Mouse (Mus musculus) embryonic facial prominence, embryonic 12.5 days (tissue): ENCODE measurements around the gene Arl8a. TPM values are rescaled to one million over a fixed set of nuclear protein-coding genes. Genes with fewer than 3 reads are reported as not detected.
"Not testable (repeated sequence)": the region's sequence is repeated elsewhere in the genome, so short reads cannot be mapped to it uniquely, and the experiment has no call there.

Experiments used
- ATAC-seq: fragments of 200-750 bp; cut with Nextera tagmentation; 2 replicates; pipeline ENCODE4 v1.8.0; 2017; ENCODE audit not compliant: insufficient number of reproducible peaks, insufficient read depth, low FRiP score, low TSS enrichment
- H3K27ac ChIP-seq: fragments of 300-500 bp; sonication (generic); 2 replicates; pipeline ENCODE4 v1.5.1; 2016; ENCODE audit warnings: mild to moderate bottlenecking
- H3K27me3 ChIP-seq: fragments of 300-500 bp; sonication (generic); 2 replicates; pipeline ENCODE4 v1.6.1; 2016; ENCODE audit warnings: mild to moderate bottlenecking, moderate library complexity
- H3K36me3 ChIP-seq: fragments of 300-500 bp; sonication (generic); 2 replicates; pipeline ENCODE4 v1.6.1; 2016; ENCODE audit warnings: mild to moderate bottlenecking
- H3K4me1 ChIP-seq: fragments of 300-500 bp; sonication (generic); 2 replicates; pipeline ENCODE4 v1.6.1; 2016
- H3K4me2 ChIP-seq: fragments of 300-500 bp; sonication (generic); replicated peaks from 2 replicates; pipeline ENCODE4 v1.6.1; 2016; ENCODE audit warnings: mild to moderate bottlenecking, moderate library complexity
- H3K4me3 ChIP-seq: fragments of 300-500 bp; sonication (generic); 2 replicates; pipeline ENCODE4 v1.5.1; 2016; ENCODE audit warnings: mild to moderate bottlenecking
- H3K9ac ChIP-seq: fragments of 300-500 bp; sonication (generic); 2 replicates; pipeline ENCODE4 v1.6.1; 2016; ENCODE audit warnings: mild to moderate bottlenecking, moderate library complexity
- H3K9me3 ChIP-seq: fragments of 300-500 bp; sonication (generic); 2 replicates; pipeline ENCODE4 v1.6.1; 2016; ENCODE audit warnings: mild to moderate bottlenecking, moderate library complexity
- WGBS: fragments of 180-500 bp; shearing (Covaris S2); methylation state at CpG from one replicate; pipeline ENCODE4 v1.1.7; 2016; 5-methylcytosine and 5-hydroxymethylcytosine counted together
- polyA plus RNA-seq: library from polyadenylated mRNA; unstranded; fragments of >200 nt; fragmentation: Nextera tagmentation; extraction: Ambion mirVana; gene quantifications from 2 replicates; pipeline ENCODE4 v1.2.1, GENCODE M21; 2016

The Arl8a gene
- 78.6 and 81.2 TPM in 2 replicates for polyA plus RNA-seq

DNA sequence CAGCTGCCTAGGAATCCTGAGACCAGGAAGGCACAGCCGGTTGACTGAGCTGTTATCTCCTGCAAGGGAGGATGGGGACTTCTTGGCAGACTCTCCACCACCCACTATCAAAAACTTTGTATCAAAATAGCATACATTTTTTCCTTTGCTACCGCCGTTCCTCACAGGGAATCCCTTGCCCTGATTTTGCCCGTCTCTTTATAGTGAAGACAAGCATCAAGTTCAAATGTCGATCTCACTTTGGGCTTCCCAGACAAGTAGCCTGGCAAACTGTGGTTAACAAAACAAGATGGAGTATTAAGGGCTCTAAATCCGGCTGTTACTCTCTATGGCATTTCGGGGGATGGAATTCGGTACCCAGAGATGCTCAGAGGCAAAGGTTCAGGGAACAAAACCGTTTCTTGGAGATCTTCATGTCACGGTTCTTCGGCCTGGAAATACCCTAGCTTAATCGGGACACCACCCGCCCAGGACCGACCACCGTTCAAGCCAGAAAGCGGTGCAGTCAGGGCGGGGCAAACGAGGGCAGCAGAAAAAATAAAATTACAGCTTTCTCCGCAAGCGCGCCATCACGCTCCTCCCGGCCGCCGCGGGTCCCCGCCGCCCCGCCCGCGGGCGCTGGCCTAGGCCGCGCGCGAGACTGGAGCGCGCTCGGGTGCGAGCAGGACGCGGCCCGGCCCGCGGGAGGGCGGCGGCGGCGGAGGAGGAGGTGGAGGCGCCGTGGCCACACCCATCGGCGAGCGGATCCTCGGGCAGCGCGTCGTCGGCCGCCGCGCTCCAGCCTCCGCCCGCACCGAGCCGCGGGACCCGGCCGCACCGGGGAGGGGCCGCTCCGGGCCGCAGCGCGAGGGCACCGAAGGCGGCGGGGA lies at the start of gene Arl8a:
Gene Arl8a, plus strand, starts transcription at position 748 of the 869 bp plus-strand sequence.
- H3K4me1 ChIP-seq: peaks cover 22% of the 10 kb centered on the region
- peaks cover 8% of the 10 kb centered on the region; the same call in 1 of the 2 replicates for H3K27me3 ChIP-seq
- H3K27ac ChIP-seq: peak within 1 kb of the TSS; percentile 92
- peak within 1 kb of the TSS; percentile 85 for H3K4me2 ChIP-seq
- peak within 1 kb of the TSS; percentile 96 for H3K9ac ChIP-seq
- H3K36me3 ChIP-seq: no peaks in the 10 kb centered on the region
- WGBS: under 1% methylated on average over 78 of the region's 78 CpGs
- no peaks in the 10 kb centered on the region for H3K9me3 ChIP-seq
- peak within 1 kb of the TSS; percentile 97 for H3K4me3 ChIP-seq
- peak; percentile 71 for ATAC-seq

DNA sequence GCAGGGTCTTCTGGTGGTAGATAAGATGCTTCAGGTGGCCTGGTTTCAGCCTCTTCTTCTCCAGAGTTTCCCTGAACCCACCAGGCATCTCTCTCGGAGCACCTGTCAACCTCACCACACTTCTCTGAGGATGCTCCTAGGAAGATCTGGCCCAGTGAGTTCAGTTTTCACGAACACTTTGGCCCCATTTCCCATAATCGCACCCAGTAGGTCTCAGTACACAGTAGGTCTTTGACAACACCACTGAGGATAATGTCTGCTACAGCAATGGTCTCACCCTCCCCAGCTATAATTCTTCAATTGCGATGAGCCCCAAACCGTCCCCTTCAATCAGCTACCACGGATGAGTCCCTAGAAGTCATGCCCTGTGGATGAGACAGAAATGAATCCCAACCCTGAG lies 49.2 kb upstream of the Arl8a start:
- no peak overlapping the region for H3K27ac ChIP-seq
- H3K36me3 ChIP-seq: no peaks in the 10 kb centered on the region
- no peak overlapping the region for H3K4me2 ChIP-seq
- peaks cover 19% of the 10 kb centered on the region for H3K27me3 ChIP-seq
- ATAC-seq: no peak
- H3K4me3 ChIP-seq: no peak overlapping the region
- H3K9me3 ChIP-seq: no peaks in the 10 kb centered on the region
- H3K9ac ChIP-seq: no peak overlapping the region
- peaks cover 23% of the 10 kb centered on the region for H3K4me1 ChIP-seq
- 90% methylated on average over 6 of the region's 6 CpGs for WGBS

DNA sequence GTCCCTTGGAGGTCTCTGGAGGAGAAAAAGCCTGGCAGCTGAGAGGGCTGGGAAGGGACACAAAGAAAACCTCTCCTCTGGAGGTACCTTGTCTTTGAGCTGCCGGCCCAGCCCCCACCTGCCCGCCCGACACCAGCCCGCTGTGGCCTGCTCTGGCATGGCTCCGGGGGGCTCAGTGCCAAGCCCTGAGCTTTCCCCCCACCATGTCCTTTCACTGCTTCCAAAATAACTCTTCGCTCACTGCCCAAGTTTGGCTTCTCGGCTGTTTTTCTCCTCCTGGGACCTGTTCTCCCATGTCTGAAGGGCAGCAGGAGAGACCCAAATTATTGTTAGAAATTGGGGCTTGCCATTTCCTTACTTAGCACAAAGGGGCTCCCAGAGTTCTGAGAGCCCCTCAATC lies 48.2 kb upstream of the Arl8a start:
- ATAC-seq: no peak
- H3K9me3 ChIP-seq: no peaks in the 10 kb centered on the region
- peaks cover 23% of the 10 kb centered on the region for H3K4me1 ChIP-seq
- no peak overlapping the region for H3K4me2 ChIP-seq
- no peaks in the 10 kb centered on the region for H3K36me3 ChIP-seq
- H3K4me3 ChIP-seq: no peak overlapping the region
- 77% methylated on average over 7 of the region's 7 CpGs for WGBS
- no peak overlapping the region for H3K27ac ChIP-seq
- peaks cover 26% of the 10 kb centered on the region for H3K27me3 ChIP-seq
- H3K9ac ChIP-seq: no peak overlapping the region

DNA sequence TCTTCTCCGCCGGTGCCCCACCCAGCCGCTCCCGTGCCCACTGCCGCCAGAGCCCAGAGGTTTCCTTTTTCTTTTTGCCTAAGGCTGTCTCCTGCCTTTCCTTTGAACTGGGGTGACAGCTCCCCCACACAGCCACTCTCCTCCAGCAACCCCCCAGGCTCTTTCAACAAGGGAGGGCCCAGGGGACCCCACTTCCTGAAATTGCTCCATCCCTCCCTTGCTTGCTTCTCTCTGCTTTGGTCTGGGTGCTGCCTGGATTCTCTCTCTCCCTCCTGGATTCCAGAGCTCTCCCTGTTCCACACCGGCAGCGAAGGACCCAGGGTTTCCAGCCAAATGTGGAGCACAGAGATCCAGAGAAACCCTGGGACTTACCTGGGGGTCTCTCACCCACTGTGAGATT lies 46.2 kb upstream of the Arl8a start:
- Histone ChIP-seq H3K9ac (0 out of 2 replicates have a peak overlapping the region, but pooled peaks have one; percentile 30), H3K27ac (no peak overlapping the region), H3K4me3 (no peak overlapping the region), H3K36me3 (no peaks in the 10 kb centered on the region), H3K4me1 (peaks cover 23% of the 10 kb centered on the region), H3K27me3 (peaks cover 46% of the 10 kb centered on the region), H3K9me3 (no peaks in the 10 kb centered on the region), H3K4me2 (no peak overlapping the region)
- 49% methylated on average over 7 of the region's 7 CpGs for WGBS
- no peak for ATAC-seq

DNA sequence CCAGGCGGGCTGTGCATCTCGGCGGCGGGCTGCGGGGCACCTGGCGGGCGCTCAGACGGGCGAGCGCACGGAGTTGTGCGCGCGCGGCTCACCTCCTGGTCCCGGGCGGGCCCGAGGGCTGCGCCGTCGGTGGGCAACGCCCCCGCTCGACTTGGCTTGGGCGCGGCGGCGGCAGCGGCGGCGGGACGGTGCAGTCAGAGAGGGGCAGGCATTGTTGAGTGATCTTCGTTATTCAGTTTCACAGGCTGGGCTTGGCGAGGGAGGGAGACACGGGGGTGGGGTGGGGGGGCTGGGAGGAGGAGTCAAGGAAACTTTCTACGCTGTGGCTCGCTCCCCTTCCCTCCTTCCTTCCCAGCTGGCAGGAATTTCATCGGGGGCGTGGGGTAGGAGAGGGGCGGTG lies 41.5 kb upstream of the Arl8a start, which contains the start of gene Lgr6:
Gene Lgr6, minus strand, starts transcription at position 153 of the 400 bp plus-strand sequence.
- Histone ChIP-seq H3K27me3 (peaks cover 54% of the 10 kb centered on the region), H3K9me3 (no peaks in the 10 kb centered on the region), H3K36me3 (no peaks in the 10 kb centered on the region), H3K4me1 (peaks cover 12% of the 10 kb centered on the region; the same call in 1 of the 2 replicates), H3K27ac (no peak within 1 kb of the TSS), H3K4me3 (peak within 1 kb of the TSS; percentile 46), H3K9ac (peak within 1 kb of the TSS; percentile 45; the same call in 1 of the 2 replicates), H3K4me2 (peak within 1 kb of the TSS; percentile 75)
- no peak for ATAC-seq
- 0% methylated on average over 40 of the region's 40 CpGs for WGBS

DNA sequence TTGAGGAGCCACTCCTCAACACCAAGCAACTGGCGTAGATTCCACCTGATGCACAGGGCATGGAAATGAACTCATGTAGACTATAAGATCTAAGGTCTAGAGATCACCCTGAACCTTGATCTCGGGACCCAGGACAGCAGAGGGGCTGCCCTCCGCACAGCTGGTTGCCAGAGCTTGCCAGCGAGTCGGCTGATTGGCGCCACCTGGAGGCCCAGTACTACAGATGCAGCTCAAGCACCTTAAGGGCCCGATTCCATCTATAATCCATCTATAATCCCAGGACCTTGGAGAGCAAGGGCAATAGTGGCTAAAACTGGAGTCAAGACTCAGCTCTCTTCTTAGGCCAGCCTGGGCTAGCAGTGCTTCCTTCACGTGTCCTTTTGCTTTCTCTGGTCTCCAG lies 40.7 kb upstream of the Arl8a start:
- no peak for ATAC-seq
- no peak overlapping the region for H3K9ac ChIP-seq
- H3K4me2 ChIP-seq: peak overlapping the region; percentile 75; the same call in 1 of the 2 replicates
- peaks cover 46% of the 10 kb centered on the region for H3K27me3 ChIP-seq
- H3K4me1 ChIP-seq: 0 out of 2 replicates have a peak, but pooled peaks cover 7% of the 10 kb centered on the region
- no peaks in the 10 kb centered on the region for H3K9me3 ChIP-seq
- 2% methylated on average over 8 of the region's 8 CpGs for WGBS
- H3K27ac ChIP-seq: no peak overlapping the region
- no peak overlapping the region for H3K4me3 ChIP-seq
- no peaks in the 10 kb centered on the region for H3K36me3 ChIP-seq

DNA sequence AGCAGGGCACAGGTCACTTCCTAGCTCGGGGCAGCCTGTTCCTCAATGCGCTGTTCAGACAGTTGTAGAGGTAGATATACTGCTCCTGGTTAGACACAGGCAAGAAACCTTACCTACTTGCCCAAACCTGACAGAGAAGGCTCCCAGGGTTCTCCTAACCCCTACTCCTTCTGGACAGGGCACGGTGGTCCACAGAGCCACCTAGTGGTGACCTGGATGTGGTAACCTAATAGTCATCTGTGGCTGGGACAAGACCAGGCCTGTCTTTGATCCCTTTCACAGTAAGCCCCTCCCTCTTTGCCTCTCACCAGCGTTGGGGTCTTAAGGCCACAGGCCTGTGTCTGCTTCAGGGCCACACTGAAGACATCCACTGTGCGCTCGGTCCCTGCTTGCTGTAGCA lies 38.0 kb upstream of the Arl8a start:
- Histone ChIP-seq H3K4me1 (0 out of 2 replicates have a peak, but pooled peaks cover 7% of the 10 kb centered on the region), H3K4me3 (no peak overlapping the region), H3K9ac (no peak overlapping the region), H3K9me3 (no peaks in the 10 kb centered on the region), H3K27ac (no peak overlapping the region), H3K4me2 (no peak overlapping the region), H3K36me3 (no peaks in the 10 kb centered on the region), H3K27me3 (peaks cover 27% of the 10 kb centered on the region)
- 26% methylated on average over 6 of the region's 6 CpGs for WGBS
- no peak for ATAC-seq

DNA sequence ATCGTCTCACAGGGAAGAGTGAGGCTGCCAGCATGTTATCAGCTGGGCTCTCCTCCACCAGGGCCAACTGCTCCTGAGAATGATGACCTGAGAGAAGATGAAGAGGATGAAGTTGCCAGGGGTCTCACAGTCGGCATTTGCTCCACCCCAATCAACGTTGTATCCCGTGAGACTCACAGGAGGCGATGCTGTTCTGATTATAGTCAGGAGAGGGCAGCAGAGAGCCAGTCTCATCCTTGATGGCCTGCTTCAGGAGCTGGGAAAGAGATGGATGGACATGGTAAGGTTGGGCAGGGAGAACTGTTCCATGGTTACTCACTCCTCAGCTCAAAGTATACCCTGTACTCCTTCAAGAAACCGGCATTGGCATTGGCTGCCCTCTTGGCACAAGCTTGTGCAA lies 36.5 kb upstream of the Arl8a start:
- Histone ChIP-seq H3K9ac (no peak overlapping the region), H3K4me3 (no peak overlapping the region), H3K36me3 (no peaks in the 10 kb centered on the region), H3K27ac (no peak overlapping the region), H3K9me3 (no peaks in the 10 kb centered on the region), H3K4me2 (no peak overlapping the region), H3K4me1 (0 out of 2 replicates have a peak, but pooled peaks cover 7% of the 10 kb centered on the region), H3K27me3 (peaks cover 13% of the 10 kb centered on the region)
- no peak for ATAC-seq
- WGBS: 18% methylated on average over 6 of the region's 6 CpGs

DNA sequence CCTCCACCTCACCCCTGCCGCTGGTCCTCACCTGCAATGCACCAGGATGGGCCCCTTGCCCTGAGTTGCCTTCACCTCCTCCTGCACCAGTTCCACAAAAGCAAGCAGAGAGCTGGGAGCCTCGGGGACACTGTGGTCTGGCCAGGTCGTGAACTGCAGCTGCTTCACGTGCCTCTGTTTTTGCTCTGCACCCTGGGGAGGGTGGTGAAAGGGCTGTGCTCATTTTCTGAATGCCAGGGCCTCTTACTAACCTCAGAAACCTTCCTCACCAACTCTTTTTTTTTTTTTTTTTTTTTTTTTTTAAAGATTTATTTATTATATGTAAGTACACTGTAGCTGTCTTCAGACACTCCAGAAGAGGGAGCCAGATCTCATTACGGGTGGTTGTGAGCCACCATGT lies 35.4 kb upstream of the Arl8a start:
- not testable (repeated sequence) for H3K36me3 ChIP-seq, H3K9ac ChIP-seq, ATAC-seq, H3K27me3 ChIP-seq, H3K4me2 ChIP-seq, H3K9me3 ChIP-seq, H3K4me3 ChIP-seq, H3K4me1 ChIP-seq, H3K27ac ChIP-seq
- 67% methylated on average over 5 of the region's 5 CpGs for WGBS

DNA sequence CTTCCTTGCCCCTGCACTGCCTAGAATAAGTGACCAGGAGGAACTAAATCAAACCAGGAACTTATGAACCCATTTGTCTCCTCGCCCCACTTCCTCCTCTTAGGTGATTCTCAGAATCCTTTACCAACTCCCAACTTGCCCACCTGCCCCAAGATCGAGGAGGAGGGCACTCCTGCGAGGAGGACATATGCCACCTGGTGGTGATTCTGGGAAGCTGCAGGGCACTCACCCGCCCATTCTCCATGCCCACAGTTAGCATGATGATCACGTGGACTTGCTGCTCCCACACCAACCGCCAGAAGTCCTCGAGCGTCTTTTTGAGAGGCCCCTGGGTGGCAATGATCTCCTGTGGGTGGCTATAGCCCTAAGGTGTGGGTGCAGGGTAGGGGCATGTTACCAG lies 34.0 kb upstream of the Arl8a start:
- no peaks in the 10 kb centered on the region for H3K9me3 ChIP-seq
- H3K27ac ChIP-seq: no peak overlapping the region
- H3K27me3 ChIP-seq: no peaks in the 10 kb centered on the region
- H3K36me3 ChIP-seq: no peaks in the 10 kb centered on the region
- ATAC-seq: no peak
- 15% methylated on average over 8 of the region's 8 CpGs for WGBS
- H3K9ac ChIP-seq: no peak overlapping the region
- no peak overlapping the region for H3K4me2 ChIP-seq
- H3K4me3 ChIP-seq: no peak overlapping the region
- no peaks in the 10 kb centered on the region for H3K4me1 ChIP-seq

DNA sequence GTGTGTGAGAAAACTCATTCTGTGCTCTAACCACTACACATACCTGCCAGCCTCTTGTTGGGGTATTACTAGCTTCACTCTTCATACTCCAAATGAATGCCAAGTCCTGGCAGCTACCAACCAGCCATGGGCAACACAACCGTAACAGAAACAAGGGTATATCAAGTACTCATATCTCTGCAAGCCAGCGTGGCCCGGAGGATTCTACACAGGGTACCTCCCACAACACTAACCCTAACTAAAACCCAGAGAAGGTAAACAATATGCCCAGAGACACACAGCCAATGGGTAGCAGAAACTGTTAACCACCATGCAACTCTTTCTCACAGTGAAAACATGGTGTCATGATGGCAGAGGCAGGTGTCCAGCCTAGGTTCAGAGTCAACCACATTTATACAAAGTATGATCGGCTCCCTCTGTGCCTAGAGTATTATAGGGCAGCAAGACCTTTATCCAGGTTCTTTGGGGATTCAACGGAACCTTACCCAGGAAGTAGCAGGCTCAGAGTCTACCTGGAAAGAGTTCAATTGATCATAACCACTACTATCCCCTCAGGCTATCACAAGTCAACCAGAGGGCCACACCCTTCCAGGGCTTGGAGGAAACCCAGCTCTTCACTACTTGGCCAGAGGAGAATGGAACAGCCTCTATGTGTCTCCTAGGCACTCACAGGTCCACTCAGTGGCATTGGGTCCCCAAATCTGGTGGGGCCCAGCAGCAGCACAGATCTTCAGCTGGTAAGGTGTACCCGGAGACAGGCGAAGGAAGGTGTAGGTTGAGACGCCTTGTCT lies 21.9 kb upstream of the Arl8a start:
- H3K4me2 ChIP-seq: no peak overlapping the region
- no peak for ATAC-seq
- H3K27ac ChIP-seq: no peak overlapping the region
- no peaks in the 10 kb centered on the region for H3K9me3 ChIP-seq
- no peak overlapping the region for H3K4me3 ChIP-seq
- peaks cover 8% of the 10 kb centered on the region; the same call in 1 of the 2 replicates for H3K27me3 ChIP-seq
- WGBS: 92% methylated on average over 8 of the region's 8 CpGs
- H3K36me3 ChIP-seq: no peaks in the 10 kb centered on the region
- no peak overlapping the region for H3K9ac ChIP-seq
- peaks cover 43% of the 10 kb centered on the region for H3K4me1 ChIP-seq
